Mouse (Mus musculus) stomach, postnatal 0 days (tissue): ENCODE measurements around the gene Gatad2b. TPM values are rescaled to one million over a fixed set of nuclear protein-coding genes. Genes with fewer than 3 reads are reported as not detected.

Experiments
- ATAC-seq: fragments of 200-750 bp; cut with Nextera tagmentation; 2 replicates; pipeline ENCODE4 v1.8.0; 2017; ENCODE audit not compliant: low FRiP score, low TSS enrichment
- DNase-seq: peaks from one replicate; pipeline ENCODE4 v3.0.0-alpha.2; 2016; ENCODE audit warnings: low spot score
- H3K27ac ChIP-seq: fragments of 300-500 bp; sonication (generic); replicated peaks from 2 replicates; pipeline ENCODE4 v1.5.1; 2014; ENCODE audit warnings: mild to moderate bottlenecking, control low read depth
- H3K27me3 ChIP-seq: fragments of 300-500 bp; sonication (generic); 2 replicates; pipeline ENCODE4 v1.6.1; 2014; ENCODE audit warnings: low read length; ENCODE audit not compliant: control insufficient read depth, insufficient read depth
- H3K36me3 ChIP-seq: fragments of 300-500 bp; sonication (generic); 2 replicates; pipeline ENCODE4 v1.6.1; 2014; ENCODE audit warnings: low read length, mixed read lengths; ENCODE audit not compliant: control insufficient read depth, insufficient read depth
- H3K4me1 ChIP-seq: fragments of 300-500 bp; sonication (generic); replicated peaks from 2 replicates; pipeline ENCODE4 v1.6.1; 2014; ENCODE audit warnings: antibody characterized with exemption; ENCODE audit not compliant: control insufficient read depth, insufficient read depth
- H3K4me2 ChIP-seq: fragments of 300-500 bp; sonication (generic); replicated peaks from 2 replicates; pipeline ENCODE4 v1.6.1; 2014; ENCODE audit warnings: low read depth, mild to moderate bottlenecking, control low read depth, moderate library complexity
- H3K4me3 ChIP-seq: fragments of 300-500 bp; sonication (generic); 2 replicates; pipeline ENCODE4 v1.5.1; 2014; ENCODE audit warnings: low read depth, low read length, control low read depth
- H3K9ac ChIP-seq: fragments of 300-500 bp; sonication (generic); 2 replicates; pipeline ENCODE4 v1.6.1; 2014; ENCODE audit warnings: mild to moderate bottlenecking, low read length, control low read depth, mixed read lengths
- H3K9me3 ChIP-seq: fragments of 300-500 bp; sonication (generic); 2 replicates; pipeline ENCODE4 v1.6.1; 2016; ENCODE audit warnings: low read length; ENCODE audit not compliant: control insufficient read depth
- CTCF ChIP-seq: IDR thresholded peaks from 2 replicates; pipeline ENCODE4 v1.5.1; 2016; ENCODE audit warnings: antibody characterized with exemption, low read depth, mild to moderate bottlenecking, moderate library complexity
- EP300 ChIP-seq: optimal IDR thresholded peaks from 2 replicates; pipeline ENCODE3; 2016; ENCODE audit warnings: antibody characterized with exemption
- WGBS: fragments of 180-500 bp; shearing (Covaris S2); extraction: QIAGEN DNeasy Blood & Tissue Kit; methylation state at CpG from one replicate; pipeline ENCODE4 v1.1.7; 2014; 5-methylcytosine and 5-hydroxymethylcytosine counted together
- polyA plus RNA-seq: library from polyadenylated mRNA; unstranded; fragments of >200 nt; fragmentation: Nextera tagmentation; extraction: Ambion mirVana; gene quantifications from 2 replicates; pipeline ENCODE4 v1.2.1, GENCODE M21; 2015

Gatad2b gene
- polyA plus RNA-seq, 1 experiment from 2014 or later, result 4.8 TPM

DNA sequence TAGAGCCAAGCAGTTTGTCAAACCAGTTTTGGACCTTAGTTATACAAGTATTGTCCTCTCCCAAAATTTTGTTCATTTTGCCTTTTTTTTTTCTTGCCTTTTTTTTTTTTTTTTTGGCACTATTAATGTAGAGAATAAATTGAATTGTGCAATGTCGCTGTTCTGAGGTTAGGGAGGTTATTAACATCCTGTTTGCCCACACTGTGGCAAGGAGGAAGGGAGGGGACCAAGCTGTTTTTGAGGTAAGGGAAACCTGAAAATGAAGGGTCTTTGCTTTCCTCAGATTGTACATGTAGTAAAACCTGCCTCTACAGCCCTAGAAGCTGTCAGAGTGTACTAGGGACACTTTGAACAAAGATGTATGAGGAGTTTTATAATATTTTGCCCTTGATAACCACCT is 66.3 kb downstream of the Gatad2b start:
- Histone ChIP-seq H3K27me3 (no peaks in the 10 kb centered on the region), H3K36me3 (peaks cover 26% of the 10 kb centered on the region), H3K4me3 (no peak overlapping the region), H3K9me3 (no peaks in the 10 kb centered on the region), H3K4me2 (no peak overlapping the region), H3K27ac (no peak overlapping the region), H3K4me1 (no peaks in the 10 kb centered on the region), H3K9ac (no peak overlapping the region)
- WGBS, result 81% methylated on average over 1 of the region's 1 CpGs
- TF ChIP-seq CTCF (no peak), EP300 (no peak)
- DNase-seq (no peak), ATAC-seq (no peak)

GRCm38 (mm10) chr3:90361476-90361875 is 68.5 kb downstream of the Gatad2b start:
- TF ChIP-seq CTCF (no peak), EP300 (no peak)
- Histone ChIP-seq H3K27ac (no peak overlapping the region), H3K4me2 (no peak overlapping the region), H3K9me3 (no peaks in the 10 kb centered on the region), H3K4me3 (no peak overlapping the region), H3K9ac (no peak overlapping the region), H3K36me3 (peaks cover 13% of the 10 kb centered on the region), H3K27me3 (no peaks in the 10 kb centered on the region), H3K4me1 (no peaks in the 10 kb centered on the region)
- ATAC-seq (no peak), DNase-seq (no peak)
- WGBS, result 82% methylated on average over 4 of the region's 4 CpGs

DNA sequence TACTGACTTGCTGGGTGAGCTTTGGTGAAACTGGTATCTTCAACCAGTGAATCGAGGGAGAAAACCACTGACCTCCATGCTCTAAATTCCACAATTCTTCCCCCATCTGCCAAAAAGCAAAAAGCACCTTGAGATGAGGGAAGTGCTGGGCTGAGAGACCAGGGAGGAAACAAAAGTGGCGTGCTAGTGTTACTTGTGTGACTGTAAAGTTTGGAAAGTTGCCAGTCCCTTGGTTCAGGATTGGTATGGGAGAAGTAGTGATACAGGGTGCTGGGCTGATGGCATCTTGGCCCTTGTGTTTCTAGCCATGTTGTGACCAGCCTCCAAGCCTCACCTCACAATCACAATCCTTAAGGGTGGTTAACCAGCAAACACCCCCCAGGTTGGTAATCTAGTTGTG is 69.4 kb downstream of the Gatad2b start:
- Histone ChIP-seq H3K4me2 (no peak overlapping the region), H3K4me3 (no peak overlapping the region), H3K4me1 (no peaks in the 10 kb centered on the region), H3K27me3 (no peaks in the 10 kb centered on the region), H3K9me3 (no peaks in the 10 kb centered on the region), H3K9ac (no peak overlapping the region), H3K27ac (no peak overlapping the region), H3K36me3 (peaks cover 10% of the 10 kb centered on the region)
- TF ChIP-seq EP300 (no peak), CTCF (no peak)
- 73% methylated on average over 2 of the region's 2 CpGs for WGBS
- ATAC-seq (no peak), DNase-seq (no peak)

- no peaks in the 10 kb centered on the region for H3K27me3 ChIP-seq
- H3K36me3 ChIP-seq, result no peaks in the 10 kb centered on the region
- H3K4me3 ChIP-seq, result no peak overlapping the region
- no peak overlapping the region for H3K27ac ChIP-seq
- DNase-seq (peak; percentile 53), ATAC-seq (peak; percentile 89)
- H3K4me1 ChIP-seq, result no peaks in the 10 kb centered on the region
- H3K9ac ChIP-seq, result no peak overlapping the region
- H3K9me3 ChIP-seq, result no peaks in the 10 kb centered on the region
- WGBS, result 84% methylated on average over 5 of the region's 5 CpGs
- H3K4me2 ChIP-seq, result no peak overlapping the region
- no peak for TF ChIP-seq CTCF
- TF ChIP-seq EP300, result no peak
Measured at GRCm38 (mm10) chr3:90367001-90367632, 74.1 kb downstream of the Gatad2b start.

DNA sequence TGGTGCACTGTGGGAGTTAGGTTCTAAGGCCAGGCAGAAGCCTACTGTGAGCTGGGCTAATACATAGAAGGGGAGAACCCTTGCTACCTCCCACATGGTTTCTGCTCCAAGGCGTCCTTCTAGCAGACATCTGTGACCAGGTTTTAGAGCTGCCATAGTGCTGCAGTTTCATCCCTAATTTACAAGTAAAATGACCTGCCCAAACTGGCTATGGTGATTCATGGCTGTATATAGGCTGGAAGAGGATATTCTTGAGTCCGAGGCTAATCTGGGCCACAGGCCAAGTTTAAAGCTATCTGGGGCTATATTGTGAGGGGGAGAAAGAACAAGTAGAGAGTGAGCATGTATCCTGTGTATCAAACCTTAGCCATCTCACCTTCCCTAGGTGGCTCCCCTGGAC is 76.1 kb downstream of the Gatad2b start:
- WGBS, result 27% methylated on average over 2 of the region's 2 CpGs
- no peak for TF ChIP-seq EP300
- TF ChIP-seq CTCF, result no peak

DNA sequence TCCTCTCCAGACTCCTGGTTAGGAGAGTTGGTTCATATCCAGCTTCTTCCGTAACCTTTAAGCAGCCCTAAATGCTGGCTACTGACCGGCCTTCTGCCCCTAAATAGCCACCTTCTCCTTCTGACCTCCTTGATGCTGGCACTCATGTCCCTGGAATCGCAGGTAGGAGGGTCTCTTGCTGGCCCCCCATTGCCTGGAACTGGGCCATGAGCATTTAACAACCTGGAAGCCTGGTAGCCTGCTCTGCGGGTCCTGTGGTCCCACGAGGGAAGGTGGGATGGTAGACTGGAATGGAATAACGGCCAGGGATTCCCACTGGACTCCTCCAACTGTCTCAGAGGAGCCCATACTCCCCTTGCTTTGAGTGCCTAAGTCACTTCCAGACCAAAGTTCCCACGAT is 78.9 kb downstream of the Gatad2b start:
- Histone ChIP-seq H3K36me3 (no peaks in the 10 kb centered on the region), H3K4me3 (no peak overlapping the region), H3K27me3 (no peaks in the 10 kb centered on the region), H3K4me1 (no peaks in the 10 kb centered on the region), H3K4me2 (no peak overlapping the region), H3K9me3 (no peaks in the 10 kb centered on the region), H3K9ac (no peak overlapping the region), H3K27ac (no peak overlapping the region)
- DNase-seq (no peak), ATAC-seq (no peak)
- 71% methylated on average over 7 of the region's 7 CpGs for WGBS
- TF ChIP-seq CTCF, result no peak
- no peak for TF ChIP-seq EP300

More for the DNA sequence above, 76.1 kb downstream of the Gatad2b start:
- H3K9me3 ChIP-seq, result no peaks in the 10 kb centered on the region
- no peak for ATAC-seq
- no peak overlapping the region for H3K9ac ChIP-seq
- no peaks in the 10 kb centered on the region for H3K4me1 ChIP-seq
- no peak overlapping the region for H3K4me2 ChIP-seq
- H3K4me3 ChIP-seq, result no peak overlapping the region
- H3K27me3 ChIP-seq, result no peaks in the 10 kb centered on the region
- H3K27ac ChIP-seq, result no peak overlapping the region
- DNase-seq, result no peak
- no peaks in the 10 kb centered on the region for H3K36me3 ChIP-seq
